Mouse (Mus musculus): ENCODE data around the gene 4921539E11Rik. TPM values are rescaled to one million over a fixed set of nuclear protein-coding genes. Genes with fewer than 3 reads are reported as not detected.

The 4921539E11Rik gene
- polyA plus RNA-seq, 1 experiment from 2014 or later = not detected

- 79% methylated on average over 4 of the region's 4 CpGs for WGBS (ENCODE audit: insufficient replicate concordance)
- Histone ChIP-seq H3K36me3 (replicated peaks; ENCODE audit: insufficient read depth, low read length) (peaks cover 2% of the 10 kb centered on the region; the same call in 1 of the 2 replicates), H3K9me3 (ENCODE audit: low read length) (no peaks in the 10 kb centered on the region), H3K27me3 (ENCODE audit: insufficient read depth, low read length) (no peaks in the 10 kb centered on the region), H3K4me3 (ENCODE audit: low read depth, low read length) (no peak overlapping the region), H3K4me2 (ENCODE audit: low read depth, low read length) (no peak overlapping the region), H3K27ac (ENCODE audit: low read depth) (no peak overlapping the region), H3K4me1 (ENCODE audit: insufficient read depth) (no peaks in the 10 kb centered on the region; the same call in 1 of the 2 replicates), H3K9ac (replicated peaks) (no peak overlapping the region)
- ATAC-seq = no peak
- no peak for DNase-seq
- TF ChIP-seq EP300 (IDR thresholded peaks at IDR 0.05; ENCODE audit: low read depth) (no peak), CTCF (IDR thresholded peaks at IDR 0.05; ENCODE audit: low read depth) (no peak)
Observed at GRCm38 (mm10) chr4:103315861-103316260, 25.2 kb upstream of the 4921539E11Rik start.

GRCm38 (mm10) chr4:103314526-103314910 is 23.9 kb upstream of the 4921539E11Rik start:
- 69% methylated on average over 3 of the region's 3 CpGs for WGBS (ENCODE audit: insufficient replicate concordance)
- peak overlapping the region; percentile 86 for H3K4me2 ChIP-seq (ENCODE audit: low read depth, low read length)
- H3K9me3 ChIP-seq (ENCODE audit: low read length) = no peaks in the 10 kb centered on the region
- no peak for TF ChIP-seq EP300 (IDR thresholded peaks at IDR 0.05; ENCODE audit: low read depth)
- no peak for TF ChIP-seq CTCF (IDR thresholded peaks at IDR 0.05; ENCODE audit: low read depth)
- H3K4me1 ChIP-seq (ENCODE audit: insufficient read depth) = no peaks in the 10 kb centered on the region; the same call in 1 of the 2 replicates
- H3K4me3 ChIP-seq (ENCODE audit: low read depth, low read length) = peak overlapping the region; percentile 64
- no peaks in the 10 kb centered on the region for H3K27me3 ChIP-seq (ENCODE audit: insufficient read depth, low read length)
- peak overlapping the region; percentile 90 for H3K27ac ChIP-seq (ENCODE audit: low read depth)
- ATAC-seq = no peak
- DNase-seq = no peak
- peaks cover 2% of the 10 kb centered on the region; the same call in 1 of the 2 replicates for H3K36me3 ChIP-seq (replicated peaks; ENCODE audit: insufficient read depth, low read length)
- H3K9ac ChIP-seq (replicated peaks) = peak overlapping the region; percentile 77

- peak within 1 kb of the TSS; percentile 90 for H3K27ac ChIP-seq (ENCODE audit: low read depth)
- H3K4me2 ChIP-seq (ENCODE audit: low read depth, low read length) = peak within 1 kb of the TSS; percentile 86
- ATAC-seq = peak; percentile 99
- DNase-seq = peak; percentile 99
- H3K9me3 ChIP-seq (ENCODE audit: low read length) = no peaks in the 10 kb centered on the region
- H3K9ac ChIP-seq (replicated peaks) = peak within 1 kb of the TSS; percentile 77
- TF ChIP-seq EP300 (IDR thresholded peaks at IDR 0.05; ENCODE audit: low read depth) = no peak
- peak; percentile 97 for TF ChIP-seq CTCF (IDR thresholded peaks at IDR 0.05; ENCODE audit: low read depth)
- no peaks in the 10 kb centered on the region for H3K27me3 ChIP-seq (ENCODE audit: insufficient read depth, low read length)
- no peaks in the 10 kb centered on the region; the same call in 1 of the 2 replicates for H3K4me1 ChIP-seq (ENCODE audit: insufficient read depth)
- under 1% methylated on average over 52 of the region's 61 CpGs for WGBS (ENCODE audit: insufficient replicate concordance)
- peak within 1 kb of the TSS; percentile 64 for H3K4me3 ChIP-seq (ENCODE audit: low read depth, low read length)
- H3K36me3 ChIP-seq (replicated peaks; ENCODE audit: insufficient read depth, low read length) = no peaks in the 10 kb centered on the region
Observed at GRCm38 (mm10) chr4:103313587-103314525, 23.2 kb upstream of the 4921539E11Rik start, which contains the start of gene Oma1. Gene Oma1, plus strand, starts transcription at chr4:103313812.

- no peak overlapping the region for H3K27ac ChIP-seq (ENCODE audit: low read depth)
- no peaks in the 10 kb centered on the region for H3K4me1 ChIP-seq (ENCODE audit: insufficient read depth)
- H3K36me3 ChIP-seq (replicated peaks; ENCODE audit: insufficient read depth, low read length) = no peaks in the 10 kb centered on the region
- H3K9ac ChIP-seq (replicated peaks) = no peak overlapping the region
- TF ChIP-seq EP300 (IDR thresholded peaks at IDR 0.05; ENCODE audit: low read depth) = no peak
- no peaks in the 10 kb centered on the region for H3K27me3 ChIP-seq (ENCODE audit: insufficient read depth, low read length)
- ATAC-seq (no peak), DNase-seq (no peak)
- no peak overlapping the region for H3K4me2 ChIP-seq (ENCODE audit: low read depth, low read length)
- no peaks in the 10 kb centered on the region for H3K9me3 ChIP-seq (ENCODE audit: low read length)
- 92% methylated on average over 1 of the region's 1 CpGs for WGBS (ENCODE audit: insufficient replicate concordance)
- no peak overlapping the region for H3K4me3 ChIP-seq (ENCODE audit: low read depth, low read length)
Observed at GRCm38 (mm10) chr4:103303851-103304250, 13.2 kb upstream of the 4921539E11Rik start.

GRCm38 (mm10) chr4:103299342-103299741 is 8.7 kb upstream of the 4921539E11Rik start:
- DNase-seq (no peak), ATAC-seq (no peak)
- Histone ChIP-seq H3K9me3 (ENCODE audit: low read length) (no peaks in the 10 kb centered on the region), H3K27ac (ENCODE audit: low read depth) (no peak overlapping the region), H3K9ac (replicated peaks) (no peak overlapping the region), H3K4me3 (ENCODE audit: low read depth, low read length) (no peak overlapping the region), H3K27me3 (ENCODE audit: insufficient read depth, low read length) (no peaks in the 10 kb centered on the region), H3K4me2 (ENCODE audit: low read depth, low read length) (no peak overlapping the region), H3K36me3 (replicated peaks; ENCODE audit: insufficient read depth, low read length) (no peaks in the 10 kb centered on the region), H3K4me1 (ENCODE audit: insufficient read depth) (no peaks in the 10 kb centered on the region)
- WGBS (ENCODE audit: insufficient replicate concordance) = 73% methylated on average over 10 of the region's 10 CpGs
- TF ChIP-seq EP300 (IDR thresholded peaks at IDR 0.05; ENCODE audit: low read depth) = no peak
- TF ChIP-seq CTCF (IDR thresholded peaks at IDR 0.05; ENCODE audit: low read depth) = no peak

GRCm38 (mm10) chr4:103288342-103288741 is 2.3 kb downstream of the 4921539E11Rik start:
- ATAC-seq = no peak
- H3K27ac ChIP-seq (ENCODE audit: low read depth) = no peak overlapping the region

More at GRCm38 (mm10) chr4:103288342-103288741, 2.3 kb downstream of the 4921539E11Rik start:
- no peak for DNase-seq
- Histone ChIP-seq H3K4me2 (ENCODE audit: low read depth, low read length) (no peak overlapping the region), H3K4me1 (ENCODE audit: insufficient read depth) (no peaks in the 10 kb centered on the region), H3K27me3 (ENCODE audit: insufficient read depth, low read length) (no peaks in the 10 kb centered on the region), H3K9me3 (ENCODE audit: low read length) (no peaks in the 10 kb centered on the region), H3K9ac (replicated peaks) (no peak overlapping the region), H3K36me3 (replicated peaks; ENCODE audit: insufficient read depth, low read length) (no peaks in the 10 kb centered on the region), H3K4me3 (ENCODE audit: low read depth, low read length) (no peak overlapping the region)
- WGBS (ENCODE audit: insufficient replicate concordance) = 78% methylated on average over 7 of the region's 7 CpGs
- TF ChIP-seq EP300 (IDR thresholded peaks at IDR 0.05; ENCODE audit: low read depth) (no peak), CTCF (IDR thresholded peaks at IDR 0.05; ENCODE audit: low read depth) (no peak)
